Mouse (Mus musculus) urinary bladder, postnatal 14 days (tissue): Measurements from ENCODE around the gene Tinf2.

Experiments
- DNase-seq: peaks from one replicate; pipeline ENCODE4 v3.0.0; 2021; ENCODE audit warnings: low spot score

Gene Tinf2

DNA sequence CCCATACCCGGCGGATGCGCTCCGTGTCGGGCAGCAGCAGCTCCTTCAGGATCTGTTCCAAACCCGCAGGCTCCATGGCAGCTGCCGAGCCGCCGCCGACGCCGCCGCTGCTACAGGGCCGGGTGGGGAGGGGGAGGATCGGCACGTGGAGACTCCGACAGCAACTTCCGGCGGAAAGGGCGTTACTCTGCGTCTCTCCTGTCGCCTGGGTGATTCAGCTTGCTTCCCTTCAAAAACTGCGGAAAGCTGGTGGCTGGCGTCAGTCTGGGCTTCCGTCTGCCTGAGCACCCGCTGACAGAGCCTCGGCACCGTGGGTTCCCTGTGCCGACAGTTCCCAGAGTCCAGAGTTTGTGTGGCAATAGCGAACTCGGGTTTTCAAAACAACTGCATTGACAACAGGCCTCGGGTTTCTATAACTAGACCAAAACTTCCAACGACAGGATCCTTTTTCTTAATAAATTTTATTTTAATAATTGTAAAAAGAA, 46.1 kb downstream of the Tinf2 start, which contains the start of gene Ipo4:
Ipo4 (minus strand) TSS at position 435 of the 485 bp plus-strand sequence.
- peak; percentile 88 for DNase-seq

DNA sequence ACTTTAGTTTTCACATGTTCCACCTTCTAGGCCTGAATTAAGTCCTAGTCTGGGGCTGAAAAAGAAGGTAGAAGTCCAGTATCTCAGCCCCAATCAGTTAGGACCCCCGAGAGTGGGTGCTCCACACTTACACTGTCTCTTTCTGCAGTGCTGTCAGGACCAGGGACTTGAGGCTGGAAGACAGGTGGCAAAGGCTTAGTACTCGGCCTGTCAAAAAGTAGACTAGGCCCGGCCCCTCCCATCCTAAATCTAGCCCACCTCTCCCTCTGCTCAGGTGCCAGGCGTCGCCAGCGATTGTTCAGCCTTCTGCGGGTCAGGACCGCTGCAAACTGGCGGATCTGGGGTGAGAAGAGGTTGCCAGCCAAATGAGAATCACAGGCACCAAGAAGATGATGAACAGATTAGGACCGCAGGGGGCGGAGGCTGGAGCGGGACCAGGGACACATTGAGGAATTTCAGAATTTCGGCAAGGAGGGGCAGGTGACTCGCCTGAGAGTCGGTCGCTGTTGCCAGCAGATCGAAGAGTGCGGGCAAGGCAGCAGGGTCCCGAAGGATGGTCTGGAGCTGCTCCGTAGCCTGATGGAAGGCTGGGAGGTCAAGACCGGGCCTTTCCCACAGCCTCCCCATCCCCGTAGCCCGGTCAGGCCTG, 46.6 kb downstream of the Tinf2 start:
- peak; percentile 51 for DNase-seq

DNA sequence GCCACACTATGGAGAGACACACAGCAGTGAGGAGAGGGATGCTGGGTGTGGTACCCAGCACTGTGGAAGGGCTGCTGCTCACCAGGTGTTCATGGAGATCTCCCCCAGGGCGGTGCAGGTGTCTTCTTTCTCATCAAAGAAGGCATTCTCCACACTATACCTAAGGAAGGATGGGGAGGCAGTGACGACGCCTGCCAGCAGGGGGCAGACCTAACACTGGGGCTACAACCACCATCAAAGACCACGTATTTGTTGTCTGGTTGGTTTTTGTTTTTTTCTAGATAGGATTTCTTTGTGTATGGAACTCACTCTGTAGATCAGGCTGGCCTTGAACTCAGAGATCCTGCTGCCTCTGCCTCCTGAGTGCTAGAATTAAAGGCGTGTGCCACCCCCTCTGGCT, 52.3 kb downstream of the Tinf2 start:
- DNase-seq = peak; percentile 50

DNA sequence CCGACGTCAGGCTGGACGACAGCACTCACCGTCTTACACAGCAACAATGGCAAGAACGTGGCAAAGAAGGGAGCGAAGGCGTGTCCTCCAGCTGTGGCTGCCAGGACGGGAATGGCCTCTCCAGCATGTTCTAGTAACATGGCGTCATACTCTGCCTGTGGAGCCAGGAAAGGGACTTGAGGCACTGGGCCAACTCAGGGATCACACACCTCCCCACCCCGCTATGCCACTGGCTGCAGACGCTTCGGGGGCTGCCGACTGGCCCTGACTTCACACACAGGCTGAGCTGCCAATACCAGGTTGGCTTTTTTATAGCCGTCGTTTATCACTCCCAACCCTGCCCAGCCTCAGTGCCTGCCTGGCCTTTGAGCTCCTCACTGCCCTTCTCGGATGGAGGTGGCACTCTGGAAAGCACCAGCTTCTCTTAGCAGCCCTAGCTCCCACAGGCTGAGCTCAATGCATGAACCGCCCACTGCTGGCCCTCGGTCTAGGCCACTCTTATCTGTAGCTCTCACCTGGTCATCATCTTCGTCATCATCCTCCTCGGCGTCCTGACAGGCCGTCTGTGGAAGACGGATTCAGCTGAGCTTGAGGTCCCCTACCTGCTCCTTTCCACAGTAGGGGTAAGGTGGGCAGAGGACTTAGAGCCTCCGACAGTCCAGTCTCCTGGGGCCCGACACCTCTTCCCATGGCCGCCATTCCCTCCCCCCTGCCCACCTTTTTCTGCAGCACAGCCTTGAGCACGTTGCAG, 53.4 kb downstream of the Tinf2 start:
- no peak for DNase-seq
